Mouse (Mus musculus) left cerebral cortex, adult 2 months (tissue): Measurements from ENCODE around the gene Moap1. TPM values are rescaled to one million over a fixed set of nuclear protein-coding genes. Genes with fewer than 3 reads are reported as not detected.

Experiments
- DNase-seq, 2 experiments: peaks; one replicate each; pipeline ENCODE4 v3.0.0; 2021 to 2022; ENCODE audit warnings: low spot score in 2 of 2, mixed read lengths in 1 of 2; ENCODE audit errors: extremely low spot score in 1 of 2
- H3K27ac ChIP-seq: fragments of 200-600 bp; 2 replicates; pipeline ENCODE4 v1.8.1; 2022
- H3K4me3 ChIP-seq: fragments of 200-600 bp; 2 replicates; pipeline ENCODE4 v1.8.1; 2022
- CTCF ChIP-seq: fragments of 200-600 bp; IDR thresholded peaks from 2 replicates; pipeline ENCODE4 v1.8.1; 2022; ENCODE audit warnings: antibody characterized with exemption, mild to moderate bottlenecking, moderate library complexity
- intact Hi-C: fragments of 180-260 bp; cut with DNase I; formaldehyde crosslinking; loops from one replicate; pipeline ENCODE4 v1.15.1; 2025
- total RNA-seq, 2 experiments: library from RNA; stranded (reverse); gene quantifications; 2 replicates each; pipeline ENCODE4 v1.2.3; 2021

The Moap1 gene
- total RNA-seq, 2 experiments from 2014 or later, result 24.4 to 33.8 TPM

DNA sequence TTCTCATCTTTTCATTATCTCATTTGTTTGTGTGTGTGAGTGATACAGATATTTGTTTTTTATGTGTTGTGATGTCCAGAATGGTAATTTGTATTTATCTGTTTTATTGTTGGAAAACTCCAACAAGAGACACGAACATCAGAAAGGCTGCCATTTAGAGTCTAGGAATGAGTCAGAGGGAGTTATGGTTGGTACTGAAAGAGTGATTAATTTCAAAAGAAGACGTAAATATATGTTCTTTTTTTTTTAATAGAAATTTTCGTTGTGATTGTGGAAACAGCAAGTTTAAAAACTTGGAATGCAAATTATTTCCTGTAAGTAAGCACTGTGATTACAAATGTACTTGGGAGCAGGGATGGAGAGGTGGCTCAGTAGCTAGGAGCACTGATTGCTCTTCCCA is 18.2 kb upstream of the Moap1 start:
- Histone ChIP-seq H3K27ac (no peak overlapping the region), H3K4me3 (no peak overlapping the region)
- no peak for DNase-seq
- intact Hi-C loops, result no loop called here
- TF ChIP-seq CTCF, result no peak

DNA sequence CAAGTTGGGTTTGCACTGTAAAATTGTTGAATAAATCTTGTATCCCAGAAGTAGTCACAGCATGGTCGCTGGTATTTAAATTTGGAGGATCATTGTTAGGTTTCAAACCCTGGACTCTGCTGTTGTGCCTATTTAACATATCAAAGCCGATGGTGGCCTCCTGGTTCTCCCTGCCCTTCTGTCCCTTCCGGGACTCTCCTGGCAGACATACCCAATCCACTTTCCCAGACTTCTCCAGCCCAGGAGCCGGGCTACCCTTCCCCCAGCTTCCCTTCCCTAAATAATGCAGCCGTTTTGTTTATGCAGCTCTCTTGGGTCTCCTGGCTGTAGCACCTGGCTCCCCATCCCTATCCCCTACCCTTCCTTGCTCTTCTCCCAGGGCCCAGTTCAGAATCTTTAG is 15.5 kb upstream of the Moap1 start:
- DNase-seq, result no peak
- TF ChIP-seq CTCF, result no peak
- Histone ChIP-seq H3K4me3 (peak overlapping the region; percentile 94), H3K27ac (peak overlapping the region; percentile 41; the same call in 1 of the 2 replicates)
- intact Hi-C loops, result loop anchor here (10.0 kb wide), 1 partner anchor 306 kb away; no protein-coding TSS in a partner anchor

DNA sequence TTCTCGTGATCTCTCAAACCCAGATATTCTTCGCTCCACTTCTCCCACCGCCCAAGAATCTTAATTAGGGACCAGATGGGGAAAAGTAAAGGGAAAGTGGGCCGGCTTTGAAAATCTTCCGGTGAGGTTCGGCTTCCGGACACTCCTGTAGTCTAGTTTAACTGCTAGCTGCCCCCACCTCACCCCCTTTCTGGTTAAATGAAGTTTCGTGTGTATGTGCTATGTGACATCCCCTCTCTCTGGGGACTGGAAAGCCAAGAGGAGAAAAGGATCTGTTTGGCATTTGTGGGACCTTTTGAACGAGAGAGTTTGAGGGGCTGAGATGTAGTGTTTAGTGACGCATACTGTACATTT is 14.9 kb upstream of the Moap1 start, which contains the start of gene Gm20604:
Gene Gm20604 (minus strand): TSS at position 270 of the 354 bp plus-strand sequence.
- peak in 1 of 2 experiments; percentile 25 for DNase-seq
- intact Hi-C loops, result loop anchor here (10.0 kb wide), 1 partner anchor 306 kb away; no protein-coding TSS in a partner anchor

DNA sequence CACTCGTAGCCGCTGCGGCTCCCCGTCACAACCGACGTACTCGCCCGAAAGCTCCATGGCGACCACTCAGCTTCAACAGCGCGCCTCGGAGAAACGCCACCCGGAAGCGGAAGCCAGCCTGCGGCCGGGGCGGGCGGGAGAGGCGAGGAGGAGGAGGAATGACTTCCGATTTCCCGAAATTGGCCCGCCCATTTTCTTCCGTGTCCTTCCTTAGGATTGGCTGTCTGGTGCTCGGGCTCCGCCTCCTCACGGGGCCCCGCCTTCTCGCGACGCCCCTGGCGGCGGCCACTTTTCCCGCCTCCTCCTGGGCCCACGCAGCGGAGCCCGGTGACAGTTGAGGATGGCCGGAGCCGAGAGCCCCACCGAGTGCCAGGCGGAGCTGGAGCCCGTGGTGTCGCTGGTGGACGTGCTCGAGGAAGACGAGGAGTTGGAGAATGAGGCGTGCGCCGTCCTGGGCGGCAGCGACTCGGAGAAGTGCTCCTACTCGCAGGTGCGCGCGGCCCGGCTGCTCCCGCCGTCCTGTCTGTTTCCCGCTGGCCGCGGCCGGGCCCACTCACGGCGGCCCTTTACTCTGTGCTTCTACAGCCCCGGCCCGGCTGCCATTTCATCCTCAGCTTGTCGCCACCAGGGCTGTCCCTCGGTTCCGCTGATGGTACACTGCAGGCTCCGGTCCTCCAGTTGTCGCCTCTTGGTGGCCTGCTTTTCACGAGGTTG is 14.4 kb upstream of the Moap1 start, which contains the start of the genes Gm28051, Gon7 and Ubr7:
Gene Gm28051 (minus strand): TSS at position 77 of the 714 bp plus-strand sequence.
Gene Gon7 (minus strand): TSS at position 115 of the 714 bp plus-strand sequence.
Gene Ubr7 (plus strand): TSS at position 279 of the 714 bp plus-strand sequence.
- Histone ChIP-seq H3K27ac (peak within 1 kb of the TSS; percentile 87), H3K4me3 (peak within 1 kb of the TSS; percentile 94)
- peak; percentile 53 for TF ChIP-seq CTCF
- intact Hi-C loops, result loop anchor here (10.0 kb wide), 1 partner anchor 307 kb away; no protein-coding TSS in a partner anchor
- DNase-seq, result peak; percentile 95 to 96

More for the DNA sequence above, 14.9 kb upstream of the Moap1 start, which contains the start of gene Gm20604:
- TF ChIP-seq CTCF, result no peak
- Histone ChIP-seq H3K27ac (peak within 1 kb of the TSS; percentile 87), H3K4me3 (peak within 1 kb of the TSS; percentile 94)

DNA sequence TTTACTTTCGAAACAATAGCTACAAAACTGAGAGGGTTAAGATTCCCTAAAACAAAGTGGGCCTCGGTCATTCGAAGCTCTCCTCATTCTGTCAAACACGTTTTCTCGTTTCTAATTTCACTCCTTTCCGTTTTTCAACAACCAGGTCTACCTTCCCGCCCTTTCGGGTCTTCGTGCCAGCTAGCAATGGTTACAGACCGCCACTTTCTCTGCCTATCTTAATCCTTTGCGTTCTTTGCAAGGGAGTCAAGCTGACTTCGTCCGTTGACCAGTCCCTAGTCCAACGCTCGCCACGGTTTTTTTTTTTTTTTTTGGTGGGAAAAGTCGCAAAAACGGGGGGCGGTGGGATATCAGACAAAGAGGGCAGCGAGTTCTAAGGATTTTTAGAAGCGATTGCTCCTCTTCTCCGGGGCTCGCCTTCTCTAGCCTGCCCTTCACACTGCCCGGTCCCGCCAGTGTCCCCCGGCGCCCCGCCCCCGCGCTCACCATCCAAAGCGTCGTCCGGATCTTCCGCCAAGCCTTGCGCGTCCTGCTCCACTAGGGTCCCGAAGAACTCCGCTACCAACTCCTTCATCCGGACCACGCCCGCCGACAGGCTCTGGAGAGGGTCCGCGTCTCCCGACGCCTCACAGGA is 13.7 kb upstream of the Moap1 start:
- intact Hi-C loops, result loop anchor here (10.0 kb wide), 1 partner anchor 308 kb away; no protein-coding TSS in a partner anchor
- DNase-seq, result no peak
- peak overlapping the region; percentile 72 for H3K27ac ChIP-seq
- H3K4me3 ChIP-seq, result peak overlapping the region; percentile 94
- TF ChIP-seq CTCF, result no peak

DNA sequence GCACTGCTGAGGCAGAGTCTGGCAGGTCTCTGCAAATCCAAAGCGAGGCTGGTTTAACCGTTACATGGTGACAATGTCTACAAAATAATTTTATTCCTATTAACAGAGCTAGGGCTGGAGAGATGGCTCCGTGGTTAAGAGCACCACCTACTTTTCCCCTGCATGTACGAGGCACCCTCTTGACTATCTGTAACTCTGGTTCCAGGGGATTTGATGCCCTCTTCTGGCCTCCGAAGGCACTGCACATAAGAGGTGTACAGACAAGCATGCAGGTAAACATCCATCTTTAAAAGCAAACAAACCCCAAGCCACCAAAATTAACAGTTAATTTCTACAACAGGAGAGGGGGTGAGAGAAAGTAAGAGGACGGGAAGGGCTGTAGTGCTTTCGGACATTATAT is 12.8 kb upstream of the Moap1 start:
- intact Hi-C loops, result loop anchor here (10.0 kb wide), 1 partner anchor 308 kb away; no protein-coding TSS in a partner anchor
- peak; percentile 41 for TF ChIP-seq CTCF
- H3K4me3 ChIP-seq, result no peak overlapping the region; the same call in 1 of the 2 replicates
- H3K27ac ChIP-seq, result no peak overlapping the region
- DNase-seq, result no peak

DNA sequence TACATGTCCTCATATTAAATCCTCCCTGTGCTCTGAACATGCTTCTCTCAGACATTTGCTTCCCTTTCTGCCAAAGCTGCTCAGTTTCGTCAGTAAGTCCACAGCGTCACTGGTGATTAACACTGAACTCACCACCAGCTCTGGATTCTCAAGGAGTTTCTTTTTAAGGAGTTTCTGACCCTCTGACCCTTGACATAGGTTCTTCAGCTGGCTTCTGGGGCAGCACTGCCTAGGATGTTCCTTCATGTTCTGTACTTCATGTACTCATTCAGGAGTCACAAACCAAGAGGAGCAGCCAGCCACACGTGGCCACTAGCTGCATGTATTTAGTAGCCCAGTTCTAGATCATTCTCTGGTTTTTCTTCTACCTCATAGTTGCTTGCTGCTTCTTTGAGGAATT is 4.8 kb upstream of the Moap1 start:
- Histone ChIP-seq H3K4me3 (no peak overlapping the region), H3K27ac (no peak overlapping the region)
- intact Hi-C loops, result no loop called here
- DNase-seq, result no peak
- no peak for TF ChIP-seq CTCF

DNA sequence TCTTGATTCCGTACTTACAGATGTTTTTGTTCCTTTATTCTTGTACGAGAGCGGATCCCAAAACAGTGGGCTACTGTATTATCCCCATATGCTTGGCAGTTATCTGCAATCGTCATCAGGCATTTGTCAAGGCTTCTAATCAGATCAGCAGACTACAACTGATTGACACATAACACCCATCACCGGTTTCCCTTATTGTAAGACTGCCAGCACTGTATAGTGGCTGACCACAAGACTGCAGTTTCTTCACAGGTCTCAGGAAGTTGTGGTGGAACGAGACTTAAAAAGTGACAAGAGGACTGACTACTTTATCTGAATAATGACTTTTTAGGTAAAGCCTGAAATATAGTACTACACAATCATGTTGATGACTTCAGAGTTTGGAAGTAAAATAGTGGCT is 1.4 kb upstream of the Moap1 start:
- H3K4me3 ChIP-seq, result peak overlapping the region; percentile 62
- no peak; the same call in 1 of the 2 replicates for TF ChIP-seq CTCF
- no peak for DNase-seq
- intact Hi-C loops, result no loop called here
- H3K27ac ChIP-seq, result no peak overlapping the region

DNA sequence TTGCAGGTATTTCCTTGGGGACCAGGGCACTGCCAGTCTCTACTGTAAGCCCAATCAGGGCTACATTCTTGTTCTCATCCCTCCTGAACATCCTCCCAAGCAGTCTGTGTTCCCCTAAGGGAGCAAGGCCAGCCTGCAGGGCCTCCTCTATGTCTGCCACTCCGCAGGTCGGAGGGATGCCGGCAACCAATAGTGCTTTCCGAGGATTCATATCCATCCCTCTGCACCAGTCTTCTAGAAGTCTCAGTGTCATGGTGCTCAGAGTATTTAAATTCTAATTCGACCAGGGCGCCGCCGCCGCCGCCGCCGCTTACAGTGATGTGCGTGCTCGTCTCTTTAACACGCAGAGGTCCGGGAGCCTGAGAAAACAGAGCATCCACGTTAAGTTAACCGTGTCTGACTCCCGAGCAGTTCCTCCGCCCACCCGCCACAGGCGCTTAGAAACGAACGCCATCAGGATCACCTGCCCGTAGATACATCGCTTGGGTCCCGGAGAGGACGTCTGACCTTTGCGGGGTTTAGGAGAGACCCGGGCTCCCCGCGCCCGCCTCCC is 349 bp downstream of the Moap1 start:
- Histone ChIP-seq H3K4me3 (peak overlapping the region; percentile 62), H3K27ac (peak overlapping the region; percentile 88)
- no peak for DNase-seq
- no peak for TF ChIP-seq CTCF
- intact Hi-C loops, result no loop called here

DNA sequence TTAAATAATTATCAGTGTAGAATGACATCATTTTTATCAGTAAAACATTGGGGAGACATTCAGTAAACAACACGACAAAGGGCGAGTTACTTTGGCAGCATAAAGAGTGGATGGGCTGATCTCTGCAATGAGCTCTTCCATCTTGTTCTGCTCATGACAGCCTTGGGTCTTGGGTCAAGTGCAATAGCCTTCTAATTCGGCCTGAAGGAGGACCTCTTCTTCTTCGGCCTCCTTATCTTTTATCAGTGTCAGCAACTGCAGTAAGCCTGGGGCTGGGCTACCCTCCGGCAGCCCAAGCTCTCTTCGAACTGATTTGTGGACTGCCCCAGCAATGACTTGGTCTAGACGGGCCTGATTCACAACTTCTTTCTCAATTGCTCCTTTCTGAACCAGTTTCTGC is 1.4 kb downstream of the Moap1 start:
- no peak for TF ChIP-seq CTCF
- H3K4me3 ChIP-seq, result peak overlapping the region; percentile 62
- intact Hi-C loops, result no loop called here
- H3K27ac ChIP-seq, result no peak overlapping the region; the same call in 1 of the 2 replicates
- DNase-seq, result no peak

DNA sequence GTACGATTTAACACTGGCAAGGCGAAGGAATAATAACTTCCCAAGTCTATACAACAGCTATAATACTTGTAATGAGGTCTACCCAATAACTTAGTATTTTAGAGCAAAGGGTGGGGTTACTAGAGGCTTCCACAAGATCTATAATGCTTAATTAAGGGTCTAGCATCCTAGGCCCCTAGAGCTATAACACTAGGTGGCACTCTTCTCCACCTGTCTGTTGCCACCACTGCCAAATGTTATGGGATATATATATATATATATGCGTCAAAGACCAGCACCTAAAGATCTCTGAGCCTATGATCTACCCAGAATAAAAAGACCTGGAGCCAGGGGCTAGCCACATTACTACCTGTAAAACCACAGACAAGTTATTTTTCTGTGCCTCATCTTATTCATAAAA is 3.2 kb downstream of the Moap1 start:
- TF ChIP-seq CTCF, result peak; percentile 64
- intact Hi-C loops, result no loop called here
- Histone ChIP-seq H3K4me3 (no peak overlapping the region), H3K27ac (no peak overlapping the region)
- DNase-seq, result no peak

DNA sequence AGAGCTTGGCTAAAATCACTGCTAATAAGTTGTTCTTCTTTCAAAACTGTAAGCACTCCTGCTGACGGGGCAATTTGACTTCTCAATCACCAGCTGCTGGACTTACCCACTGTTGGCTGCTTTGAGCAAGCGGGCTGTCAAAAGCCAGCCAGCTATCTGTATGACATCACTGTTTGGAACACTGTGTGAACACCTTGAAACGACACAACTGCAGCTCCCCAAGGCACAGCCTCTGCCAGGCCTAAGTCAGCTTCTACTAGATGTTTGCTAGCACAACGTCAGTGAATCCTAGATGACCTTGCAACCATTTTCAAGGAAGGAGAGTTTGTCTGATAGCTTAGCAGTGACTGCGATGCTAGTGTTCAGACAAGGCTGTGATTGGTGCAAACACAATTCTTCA is 4.4 kb downstream of the Moap1 start:
- TF ChIP-seq CTCF, result no peak
- DNase-seq, result no peak
- intact Hi-C loops, result no loop called here
- H3K4me3 ChIP-seq, result no peak overlapping the region
- H3K27ac ChIP-seq, result no peak overlapping the region
